Mouse (Mus musculus) frontal cortex, adult 2 months (tissue): ENCODE results near the gene Popdc2. TPM values are rescaled to one million over a fixed set of nuclear protein-coding genes. Genes with fewer than 3 reads are reported as not detected.
A peak's percentile ranks its signal among the peaks of the same experiment; 100 is the strongest.

Experiments
- DNase-seq, 2 experiments: peaks; one replicate each; pipeline ENCODE4 v3.0.0; 2022; ENCODE audit warnings: low spot score in 1 of 2; ENCODE audit errors: extremely low spot score in 1 of 2
- polyA plus RNA-seq: library from polyadenylated mRNA; depleted of rRNA; stranded (reverse); fragments of >200 nt; gene quantifications from 2 replicates; pipeline ENCODE4 v1.2.3, GENCODE M21; 2012; rRNA removed

The Popdc2 gene
- polyA plus RNA-seq, 1 experiment, result 0.90 TPM

GRCm38 (mm10) chr16:38398266-38398665 lies 36.3 kb downstream of the Popdc2 start:
- no peak for DNase-seq

DNA sequence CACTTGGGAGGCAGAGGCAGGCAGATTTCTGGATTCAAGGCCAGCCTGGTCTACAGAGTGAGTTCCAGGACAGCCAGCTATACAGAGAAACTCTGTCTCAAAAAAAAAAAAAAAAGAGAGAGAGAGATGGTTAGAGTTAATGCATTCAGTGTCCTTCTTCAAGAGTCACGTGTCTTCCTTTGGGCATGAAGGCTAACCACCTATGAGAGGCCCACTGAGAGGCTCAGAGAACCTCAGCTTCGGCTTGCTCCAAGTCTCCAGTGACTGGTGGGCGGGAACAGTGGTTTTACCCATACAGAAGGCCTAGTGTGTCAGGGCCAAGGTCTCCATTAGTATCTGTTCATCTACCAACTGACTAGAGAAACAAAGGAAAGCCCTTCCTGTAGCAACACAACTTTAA lies 37.1 kb downstream of the Popdc2 start:
- no peak for DNase-seq

DNA sequence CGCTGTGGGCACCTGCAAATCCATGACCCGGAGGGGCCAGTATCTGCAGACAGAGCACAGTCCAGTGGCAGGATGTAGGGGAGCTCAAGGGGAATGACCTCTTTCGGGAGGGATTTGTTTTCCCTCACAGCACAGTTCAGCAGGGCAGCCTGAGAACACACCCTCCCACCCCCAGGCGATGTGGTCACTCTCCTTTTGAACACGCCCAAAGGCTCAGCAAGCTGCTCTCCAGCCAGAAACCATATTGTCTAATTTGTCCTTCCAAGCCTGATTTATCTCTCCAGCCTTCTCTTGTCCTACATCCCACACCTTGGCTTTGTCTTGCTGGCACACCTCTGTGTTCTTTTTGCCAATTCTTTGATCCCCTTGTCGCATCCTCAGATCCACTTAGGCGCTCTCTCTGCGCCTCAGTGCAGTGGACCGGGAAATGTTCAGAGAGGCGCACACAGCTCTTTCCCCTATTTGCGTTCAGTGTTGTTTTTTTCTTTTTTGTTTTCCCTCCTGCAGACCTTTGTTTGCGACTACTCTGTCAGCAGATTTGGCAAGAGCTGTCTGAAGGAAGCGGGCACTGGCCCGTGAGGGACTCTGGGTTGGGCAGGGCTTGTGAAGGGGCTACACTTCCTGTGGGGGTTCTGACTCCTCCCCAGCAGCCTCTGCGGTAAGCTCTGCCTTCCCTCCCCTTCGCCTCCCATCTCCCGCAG lies 37.7 kb downstream of the Popdc2 start:
- DNase-seq, result peak in 1 of 2 experiments; percentile 30

- DNase-seq, result no peak
Observed at GRCm38 (mm10) chr16:38400311-38400960, 38.4 kb downstream of the Popdc2 start.

DNA sequence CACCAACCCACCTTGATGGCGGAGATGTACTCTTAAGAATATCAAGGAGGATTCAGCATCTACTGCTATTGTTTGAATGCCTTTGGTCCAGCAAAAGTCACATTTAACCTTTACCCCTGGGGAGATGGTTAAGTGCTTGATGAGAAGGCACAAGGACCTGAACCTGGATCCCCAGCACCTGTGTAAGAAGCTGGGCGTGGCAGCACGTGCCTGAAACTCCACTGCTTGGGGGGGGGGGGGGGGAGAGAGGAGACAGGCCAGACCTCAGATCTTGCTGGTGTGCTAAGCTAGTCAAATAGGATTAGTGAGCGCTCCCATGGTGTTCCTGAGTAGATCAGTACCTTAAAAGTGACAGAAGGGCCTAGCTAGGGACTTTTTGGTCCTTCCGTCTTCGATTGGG lies 39.5 kb downstream of the Popdc2 start:
- DNase-seq, result no peak

DNA sequence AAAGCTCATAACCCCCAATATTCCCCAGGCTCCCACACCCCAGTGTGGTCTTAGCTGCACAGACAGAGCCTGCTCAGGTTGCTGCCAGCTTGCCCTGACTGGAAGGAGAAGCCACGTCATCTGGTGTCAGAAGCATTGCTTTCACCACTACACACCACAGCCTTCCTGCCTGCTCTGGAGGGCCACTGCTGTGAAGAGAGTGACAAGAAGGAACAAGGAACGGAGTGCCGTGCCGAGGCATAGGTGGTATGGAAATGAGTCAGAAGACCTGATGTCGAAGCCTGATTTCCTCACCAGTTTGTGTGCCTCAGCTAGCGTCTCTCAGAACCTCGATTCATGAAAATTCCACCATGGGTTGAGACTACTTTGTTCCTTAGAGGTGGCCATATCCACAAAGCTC lies 41.6 kb downstream of the Popdc2 start:
- DNase-seq, result no peak

DNA sequence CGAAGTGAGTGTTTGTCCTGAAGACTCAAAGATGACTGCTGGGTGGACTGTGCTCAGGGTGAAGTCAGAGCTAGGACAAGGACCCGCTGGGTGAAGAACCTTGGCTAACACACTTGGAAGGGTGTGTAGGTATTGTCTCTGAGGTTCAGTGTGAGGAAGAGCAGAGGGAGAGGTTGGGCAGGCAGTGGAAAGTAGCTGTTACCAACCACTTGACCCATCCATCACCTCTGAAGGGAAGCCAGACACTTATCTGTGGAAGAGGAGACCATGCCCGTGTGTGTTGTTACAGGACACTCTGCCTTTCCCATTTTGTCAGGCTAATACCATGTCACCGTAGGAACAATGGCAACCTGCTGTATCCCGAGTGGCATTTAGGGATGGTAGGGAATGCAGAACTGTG lies 44.3 kb downstream of the Popdc2 start:
- DNase-seq, result no peak

DNA sequence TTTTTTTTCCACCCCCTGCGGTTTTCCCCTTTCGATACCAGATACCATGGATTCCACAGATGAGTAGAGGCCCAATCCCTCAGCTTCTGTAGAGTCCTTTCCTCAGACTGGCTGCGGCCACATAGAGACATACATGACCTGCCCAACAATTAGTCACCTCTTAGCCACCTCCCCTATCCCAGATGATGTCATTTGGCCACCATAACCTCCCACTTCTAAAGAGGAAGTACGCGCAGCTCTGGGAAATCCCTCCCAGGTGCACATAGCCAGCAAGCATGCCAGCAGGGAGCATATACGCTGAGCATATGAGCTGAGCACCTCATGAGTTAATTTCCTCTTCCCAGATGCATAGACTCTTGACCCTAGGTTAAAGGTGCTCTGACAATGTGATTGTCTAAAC lies 44.7 kb downstream of the Popdc2 start:
- DNase-seq, result no peak

- DNase-seq, result no peak
Observed at GRCm38 (mm10) chr16:38407584-38407983, 45.6 kb downstream of the Popdc2 start.

DNA sequence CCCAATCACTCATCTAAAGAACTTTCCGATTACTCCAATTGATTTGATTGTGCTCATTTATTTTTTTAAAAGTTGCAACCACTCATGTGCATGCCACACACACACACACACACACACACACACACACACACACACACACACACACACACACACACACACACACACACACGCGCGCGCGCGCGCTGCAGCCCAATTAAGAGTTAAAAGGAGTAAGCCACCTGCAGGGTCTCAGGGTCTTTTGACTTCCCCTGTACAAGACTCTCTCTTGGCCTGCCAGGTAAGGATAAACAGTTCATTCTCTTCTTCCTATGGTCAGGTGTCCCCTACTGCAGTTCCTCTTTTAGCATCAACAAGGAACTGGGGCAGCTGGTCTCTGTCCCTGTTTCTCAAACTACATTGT lies 46.4 kb downstream of the Popdc2 start:
- DNase-seq, result no peak

GRCm38 (mm10) chr16:38414953-38415352 lies 52.9 kb downstream of the Popdc2 start:
- no peak for DNase-seq

- DNase-seq, result no peak
Observed at GRCm38 (mm10) chr16:38425374-38425773, 63.4 kb downstream of the Popdc2 start.

- no peak for DNase-seq
Observed at GRCm38 (mm10) chr16:38425799-38426198, 63.8 kb downstream of the Popdc2 start.

Other genes with a start within 250 kb of the Popdc2 start
- gene Nr1i2, start 67.4 kb upstream of the Popdc2 start, polyA plus RNA-seq, result not detected in 2 replicates
- gene Maats1, start 20.1 kb upstream of the Popdc2 start, polyA plus RNA-seq, result 0.80 and 0.86 TPM in 2 replicates
- 264 and 278 TPM in 2 replicates for gene Cox17, start 15.2 kb upstream of the Popdc2 start, polyA plus RNA-seq
- not detected in 2 replicates for gene Gm21987, start 15.2 kb upstream of the Popdc2 start, polyA plus RNA-seq
- gene Pla1a, start 70.9 kb downstream of the Popdc2 start, polyA plus RNA-seq, result 1.8 and 2.4 TPM in 2 replicates
- 59.6 and 61.6 TPM in 2 replicates for gene Adprh, start 90.5 kb downstream of the Popdc2 start, polyA plus RNA-seq
- gene Cd80, start 93.4 kb downstream of the Popdc2 start, polyA plus RNA-seq, result 0.48 TPM in 2 replicates
- gene Timmdc1, start 160.5 kb downstream of the Popdc2 start, polyA plus RNA-seq, result 16.4 and 18.1 TPM in 2 replicates
- gene Poglut1, start 188.0 kb downstream of the Popdc2 start, polyA plus RNA-seq, result 50.5 and 51.8 TPM in 2 replicates
- 39.2 and 45.8 TPM in 2 replicates for gene Tmem39a, start 196.5 kb downstream of the Popdc2 start, polyA plus RNA-seq